Mouse (Mus musculus): ENCODE results near the gene Map3k21. TPM values are rescaled to one million over a fixed set of nuclear protein-coding genes. Genes with fewer than 3 reads are reported as not detected.
A peak's percentile ranks its signal among the peaks of the same experiment; 100 is the strongest.

Gene Map3k21
- 0.24 and 0.30 TPM in 2 replicates for polyA plus RNA-seq (2011; ENCODE audit: insufficient read depth, insufficient read length, low read depth, missing spikeins)

- Histone ChIP-seq H3K36me3 (ENCODE audit: control insufficient read depth, insufficient read depth, low read length, poor library complexity, severe bottlenecking) (no peaks in the 10 kb centered on the region), H3K9me3 (replicated peaks; ENCODE audit: control insufficient read depth, insufficient read depth, low read length, poor library complexity, severe bottlenecking) (no peaks in the 10 kb centered on the region; the same call in 1 of the 2 replicates), H3K4me1 (ENCODE audit: control insufficient read depth, insufficient read depth, low read length) (no peaks in the 10 kb centered on the region), H3K4me3 (ENCODE audit: low read depth, low read length) (peak within 1 kb of the TSS; percentile 65), H3K9ac (ENCODE audit: low read depth, poor library complexity, severe bottlenecking) (peak within 1 kb of the TSS; percentile 44), H3K27me3 (ENCODE audit: control insufficient read depth, insufficient read depth, low read length, poor library complexity, severe bottlenecking) (peaks cover 18% of the 10 kb centered on the region), H3K27ac (ENCODE audit: insufficient read depth, low read length) (no peak within 1 kb of the TSS)
- TF ChIP-seq CTCF (IDR thresholded peaks at IDR 0.05; ENCODE audit: low read depth, low read length) (no peak), POLR2A (IDR thresholded peaks at IDR 0.05; ENCODE audit: insufficient read depth, low read length) (no peak), EP300 (IDR thresholded peaks at IDR 0.05; ENCODE audit: insufficient read depth, low read depth, low read length) (no peak)
Observed at GRCm38 (mm10) chr8:125910365-125911228, at the start of gene Map3k21. Gene Map3k21, plus strand, starts transcription at chr8:125910450.

- Histone ChIP-seq H3K4me3 (ENCODE audit: low read depth, low read length) (no peak overlapping the region), H3K27me3 (ENCODE audit: control insufficient read depth, insufficient read depth, low read length, poor library complexity, severe bottlenecking) (no peaks in the 10 kb centered on the region), H3K36me3 (ENCODE audit: control insufficient read depth, insufficient read depth, low read length, poor library complexity, severe bottlenecking) (no peaks in the 10 kb centered on the region), H3K27ac (ENCODE audit: insufficient read depth, low read length) (no peak overlapping the region), H3K9ac (ENCODE audit: low read depth, poor library complexity, severe bottlenecking) (no peak overlapping the region), H3K4me1 (ENCODE audit: control insufficient read depth, insufficient read depth, low read length) (no peaks in the 10 kb centered on the region), H3K9me3 (replicated peaks; ENCODE audit: control insufficient read depth, insufficient read depth, low read length, poor library complexity, severe bottlenecking) (no peaks in the 10 kb centered on the region)
- TF ChIP-seq CTCF (IDR thresholded peaks at IDR 0.05; ENCODE audit: low read depth, low read length) (peak; percentile 25), EP300 (IDR thresholded peaks at IDR 0.05; ENCODE audit: insufficient read depth, low read depth, low read length) (no peak)
Observed at GRCm38 (mm10) chr8:125866125-125866524, 44.1 kb upstream of the Map3k21 start.

- TF ChIP-seq CTCF (IDR thresholded peaks at IDR 0.05; ENCODE audit: low read depth, low read length), result peak; percentile 58
- no peak for TF ChIP-seq EP300 (IDR thresholded peaks at IDR 0.05; ENCODE audit: insufficient read depth, low read depth, low read length)
- no peak for TF ChIP-seq POLR2A (IDR thresholded peaks at IDR 0.05; ENCODE audit: insufficient read depth, low read length)
- no peak overlapping the region for H3K9ac ChIP-seq (ENCODE audit: low read depth, poor library complexity, severe bottlenecking)
- no peaks in the 10 kb centered on the region for H3K36me3 ChIP-seq (ENCODE audit: control insufficient read depth, insufficient read depth, low read length, poor library complexity, severe bottlenecking)
- H3K27me3 ChIP-seq (ENCODE audit: control insufficient read depth, insufficient read depth, low read length, poor library complexity, severe bottlenecking), result no peaks in the 10 kb centered on the region
- H3K4me1 ChIP-seq (ENCODE audit: control insufficient read depth, insufficient read depth, low read length), result no peaks in the 10 kb centered on the region
- H3K27ac ChIP-seq (ENCODE audit: insufficient read depth, low read length), result no peak overlapping the region
- H3K9me3 ChIP-seq (replicated peaks; ENCODE audit: control insufficient read depth, insufficient read depth, low read length, poor library complexity, severe bottlenecking), result no peaks in the 10 kb centered on the region
- no peak overlapping the region for H3K4me3 ChIP-seq (ENCODE audit: low read depth, low read length)
Observed at GRCm38 (mm10) chr8:125868552-125868951, 41.7 kb upstream of the Map3k21 start.

GRCm38 (mm10) chr8:125869739-125870138 is 40.5 kb upstream of the Map3k21 start:
- Histone ChIP-seq H3K4me3 (ENCODE audit: low read depth, low read length) (no peak overlapping the region), H3K36me3 (ENCODE audit: control insufficient read depth, insufficient read depth, low read length, poor library complexity, severe bottlenecking) (no peaks in the 10 kb centered on the region), H3K9ac (ENCODE audit: low read depth, poor library complexity, severe bottlenecking) (no peak overlapping the region), H3K27ac (ENCODE audit: insufficient read depth, low read length) (no peak overlapping the region), H3K4me1 (ENCODE audit: control insufficient read depth, insufficient read depth, low read length) (no peaks in the 10 kb centered on the region), H3K9me3 (replicated peaks; ENCODE audit: control insufficient read depth, insufficient read depth, low read length, poor library complexity, severe bottlenecking) (no peaks in the 10 kb centered on the region), H3K27me3 (ENCODE audit: control insufficient read depth, insufficient read depth, low read length, poor library complexity, severe bottlenecking) (no peaks in the 10 kb centered on the region)
- TF ChIP-seq EP300 (IDR thresholded peaks at IDR 0.05; ENCODE audit: insufficient read depth, low read depth, low read length), result no peak
- TF ChIP-seq CTCF (IDR thresholded peaks at IDR 0.05; ENCODE audit: low read depth, low read length), result no peak
- no peak for TF ChIP-seq POLR2A (IDR thresholded peaks at IDR 0.05; ENCODE audit: insufficient read depth, low read length)

- no peaks in the 10 kb centered on the region for H3K36me3 ChIP-seq (ENCODE audit: control insufficient read depth, insufficient read depth, low read length, poor library complexity, severe bottlenecking)
- no peaks in the 10 kb centered on the region for H3K4me1 ChIP-seq (ENCODE audit: control insufficient read depth, insufficient read depth, low read length)
- H3K9me3 ChIP-seq (replicated peaks; ENCODE audit: control insufficient read depth, insufficient read depth, low read length, poor library complexity, severe bottlenecking), result no peaks in the 10 kb centered on the region
- H3K27ac ChIP-seq (ENCODE audit: insufficient read depth, low read length), result no peak overlapping the region
- H3K27me3 ChIP-seq (ENCODE audit: control insufficient read depth, insufficient read depth, low read length, poor library complexity, severe bottlenecking), result no peaks in the 10 kb centered on the region
- no peak overlapping the region for H3K9ac ChIP-seq (ENCODE audit: low read depth, poor library complexity, severe bottlenecking)
- no peak overlapping the region for H3K4me3 ChIP-seq (ENCODE audit: low read depth, low read length)
- TF ChIP-seq EP300 (IDR thresholded peaks at IDR 0.05; ENCODE audit: insufficient read depth, low read depth, low read length) (no peak), CTCF (IDR thresholded peaks at IDR 0.05; ENCODE audit: low read depth, low read length) (no peak), POLR2A (IDR thresholded peaks at IDR 0.05; ENCODE audit: insufficient read depth, low read length) (no peak)
Observed at GRCm38 (mm10) chr8:125870179-125870702, 40.0 kb upstream of the Map3k21 start.

- Histone ChIP-seq H3K27me3 (ENCODE audit: control insufficient read depth, insufficient read depth, low read length, poor library complexity, severe bottlenecking) (no peaks in the 10 kb centered on the region), H3K4me1 (ENCODE audit: control insufficient read depth, insufficient read depth, low read length) (no peaks in the 10 kb centered on the region), H3K27ac (ENCODE audit: insufficient read depth, low read length) (no peak overlapping the region), H3K9me3 (replicated peaks; ENCODE audit: control insufficient read depth, insufficient read depth, low read length, poor library complexity, severe bottlenecking) (no peaks in the 10 kb centered on the region), H3K9ac (ENCODE audit: low read depth, poor library complexity, severe bottlenecking) (no peak overlapping the region), H3K4me3 (ENCODE audit: low read depth, low read length) (no peak overlapping the region), H3K36me3 (ENCODE audit: control insufficient read depth, insufficient read depth, low read length, poor library complexity, severe bottlenecking) (no peaks in the 10 kb centered on the region)
- TF ChIP-seq CTCF (IDR thresholded peaks at IDR 0.05; ENCODE audit: low read depth, low read length) (peak; percentile 83), EP300 (IDR thresholded peaks at IDR 0.05; ENCODE audit: insufficient read depth, low read depth, low read length) (no peak)
Observed at GRCm38 (mm10) chr8:125870821-125871321, 39.4 kb upstream of the Map3k21 start.

Data from ES-Bruce4 (cell line).